Mouse (Mus musculus) MEL (cell line): ENCODE measurements at regions not wholly inside any gene's neighbourhood (a gene's known extent, or its start where the extent isn't known, plus 50 kb on each side); places are given as distances from the start of the nearest gene placed in this dataset.

Experiments
- DNase-seq: peaks from one replicate; pipeline ENCODE4 v3.0.0; 2011; ENCODE audit warnings: low read depth, low spot score
- H3K27ac ChIP-seq: 2 replicates; pipeline ENCODE4 v1.5.1; 2012; ENCODE audit warnings: low read depth, mild to moderate bottlenecking, control low read depth, low read length, moderate library complexity; ENCODE audit not compliant: control insufficient read depth
- H3K27me3 ChIP-seq, 2 experiments: fragments of 150-350 bp in 1 of 2; sonication (generic) in 1 of 2; 2 replicates each; pipeline ENCODE4 v1.6.1; 2012; ENCODE audit warnings: low read length in 2 of 2, mild to moderate bottlenecking in 2 of 2, improper control_type of control experiment in 1 of 2, moderate library complexity in 1 of 2; ENCODE audit not compliant: insufficient read depth in 2 of 2, control insufficient read depth in 1 of 2
- H3K36me3 ChIP-seq, 2 experiments: 2 replicates each; pipeline ENCODE4 v1.6.1; 2012 to 2014; ENCODE audit warnings: low read length in 2 of 2, improper control_type of control experiment in 1 of 2, inconsistent platforms in 1 of 2, mild to moderate bottlenecking in 1 of 2; ENCODE audit not compliant: insufficient read depth in 2 of 2, control insufficient read depth in 1 of 2
- H3K4me1 ChIP-seq, 2 experiments: fragments of 150-350 bp in 1 of 2; sonication (generic) in 1 of 2; 2 replicates each; pipeline ENCODE4 v1.6.1; 2012; ENCODE audit warnings: low read length in 2 of 2, improper control_type of control experiment in 1 of 2, mild to moderate bottlenecking in 1 of 2; ENCODE audit not compliant: insufficient read depth in 2 of 2, control insufficient read depth in 1 of 2
- H3K4me3 ChIP-seq, 2 experiments: fragments of 150-350 bp in 1 of 2; sonication (generic) in 1 of 2; 2 replicates each; pipeline ENCODE4 v1.5.1; 2012; ENCODE audit warnings: low read depth in 2 of 2, low read length in 2 of 2, mild to moderate bottlenecking in 2 of 2, moderate library complexity in 2 of 2, control low read depth in 1 of 2, improper control_type of control experiment in 1 of 2; ENCODE audit not compliant: control insufficient read depth in 1 of 2, insufficient read depth in 1 of 2
- H3K79me2 ChIP-seq: 2 replicates; pipeline ENCODE4 v1.6.1; 2012; ENCODE audit warnings: mild to moderate bottlenecking, low read length, moderate library complexity; ENCODE audit not compliant: control insufficient read depth, poor library complexity, insufficient read depth
- H3K9ac ChIP-seq: 2 replicates; pipeline ENCODE4 v1.6.1; 2012; ENCODE audit warnings: low read depth, mild to moderate bottlenecking, control low read depth, low read length, moderate library complexity; ENCODE audit not compliant: control insufficient read depth, poor library complexity, severe bottlenecking
- H3K9me3 ChIP-seq: fragments of 150-350 bp; sonication (generic); replicated peaks from 2 replicates; pipeline ENCODE4 v1.6.1; 2012; ENCODE audit warnings: mild to moderate bottlenecking, low read length, improper control_type of control experiment, moderate library complexity; ENCODE audit not compliant: insufficient read depth
- BHLHE40 ChIP-seq: IDR thresholded peaks from 2 replicates; pipeline ENCODE4 v1.6.1; 2012; ENCODE audit warnings: low read depth, mild to moderate bottlenecking, inconsistent platforms, low read length, improper control_type of control experiment, borderline replicate concordance
- CHD1 ChIP-seq: IDR thresholded peaks from 2 replicates; pipeline ENCODE4 v1.6.1; 2012; ENCODE audit warnings: low read depth, mild to moderate bottlenecking, inconsistent platforms, low read length, improper control_type of control experiment
- CHD2 ChIP-seq: IDR thresholded peaks from 2 replicates; pipeline ENCODE4 v1.6.1; 2011; ENCODE audit warnings: low read length, improper control_type of control experiment
- EP300 ChIP-seq, 2 experiments: IDR thresholded peaks; 2 replicates each; pipeline ENCODE4 v1.6.1; 2011; ENCODE audit warnings: improper control_type of control experiment in 2 of 2, low read length in 2 of 2, low read depth in 1 of 2, mild to moderate bottlenecking in 1 of 2
- GABPA ChIP-seq: IDR thresholded peaks from 2 replicates; pipeline ENCODE4 v1.6.1; 2012; ENCODE audit warnings: low read depth, mild to moderate bottlenecking, inconsistent platforms, low read length, improper control_type of control experiment, moderate library complexity
- HCFC1 ChIP-seq: IDR thresholded peaks from 2 replicates; pipeline ENCODE4 v1.6.1; 2012; ENCODE audit warnings: low read depth, mild to moderate bottlenecking, inconsistent platforms, low read length, improper control_type of control experiment, moderate library complexity
- MAFK ChIP-seq: IDR thresholded peaks from 2 replicates; pipeline ENCODE4 v1.6.1; 2011; ENCODE audit warnings: low read depth, mild to moderate bottlenecking, low read length, improper control_type of control experiment, borderline replicate concordance
- MEF2A ChIP-seq: IDR thresholded peaks from 2 replicates; pipeline ENCODE4 v1.6.1; 2014; ENCODE audit warnings: low read depth, mild to moderate bottlenecking, inconsistent platforms, low read length, improper control_type of control experiment; ENCODE audit not compliant: poor library complexity, insufficient replicate concordance, severe bottlenecking; ENCODE audit errors: extremely low read depth
- MXI1 ChIP-seq: IDR thresholded peaks from 2 replicates; pipeline ENCODE4 v1.6.1; 2011; ENCODE audit warnings: mild to moderate bottlenecking, low read depth, low read length, improper control_type of control experiment
- MYB ChIP-seq: IDR thresholded peaks from 2 replicates; pipeline ENCODE4 v1.6.1; 2011; ENCODE audit warnings: mild to moderate bottlenecking, low read depth, low read length, improper control_type of control experiment
- MYC ChIP-seq: IDR thresholded peaks from 2 replicates; pipeline ENCODE4 v1.6.1; 2011; ENCODE audit warnings: low read depth, mild to moderate bottlenecking, low read length, improper control_type of control experiment, moderate library complexity
- POLR2A ChIP-seq, 2 experiments: IDR thresholded peaks; 2 replicates each; pipeline ENCODE4 v1.6.1; 2011 to 2012; ENCODE audit warnings: low read length in 2 of 2, mild to moderate bottlenecking in 2 of 2, control low read depth in 1 of 2, improper control_type of control experiment in 1 of 2, low read depth in 1 of 2, moderate library complexity in 1 of 2; ENCODE audit not compliant: control insufficient read depth in 1 of 2, insufficient read depth in 1 of 2, poor library complexity in 1 of 2
- POLR2AphosphoS2 ChIP-seq: IDR thresholded peaks from 2 replicates; pipeline ENCODE4 v1.6.1; 2011; ENCODE audit warnings: low read length, improper control_type of control experiment
- RCOR1 ChIP-seq: IDR thresholded peaks from 2 replicates; pipeline ENCODE4 v1.6.1; 2012; ENCODE audit warnings: low read depth, mild to moderate bottlenecking, inconsistent platforms, low read length, improper control_type of control experiment
- TBP ChIP-seq: IDR thresholded peaks from 2 replicates; pipeline ENCODE4 v1.8.0; 2011; ENCODE audit warnings: low read depth, low read length, improper control_type of control experiment
- USF1 ChIP-seq: IDR thresholded peaks from 2 replicates; pipeline ENCODE4 v1.6.1; 2014; ENCODE audit warnings: low read depth, mild to moderate bottlenecking, inconsistent platforms, low read length, improper control_type of control experiment, moderate library complexity
- ZC3H11A ChIP-seq: IDR thresholded peaks from 2 replicates; pipeline ENCODE4 v1.6.1; 2012; ENCODE audit warnings: low read depth, mild to moderate bottlenecking, inconsistent platforms, low read length, improper control_type of control experiment
- ZKSCAN1 ChIP-seq: IDR thresholded peaks from 2 replicates; pipeline ENCODE4 v1.6.1; 2012; ENCODE audit warnings: low read depth, mild to moderate bottlenecking, inconsistent platforms, low read length, improper control_type of control experiment, moderate library complexity
- ZMIZ1 ChIP-seq: IDR thresholded peaks from 2 replicates; pipeline ENCODE4 v1.6.1; 2012; ENCODE audit warnings: low read depth, mild to moderate bottlenecking, inconsistent platforms, low read length, improper control_type of control experiment, moderate library complexity
- ZNF384 ChIP-seq: IDR thresholded peaks from 2 replicates; pipeline ENCODE4 v1.6.1; 2012; ENCODE audit warnings: low read depth, mild to moderate bottlenecking, inconsistent platforms, low read length, improper control_type of control experiment

DNA sequence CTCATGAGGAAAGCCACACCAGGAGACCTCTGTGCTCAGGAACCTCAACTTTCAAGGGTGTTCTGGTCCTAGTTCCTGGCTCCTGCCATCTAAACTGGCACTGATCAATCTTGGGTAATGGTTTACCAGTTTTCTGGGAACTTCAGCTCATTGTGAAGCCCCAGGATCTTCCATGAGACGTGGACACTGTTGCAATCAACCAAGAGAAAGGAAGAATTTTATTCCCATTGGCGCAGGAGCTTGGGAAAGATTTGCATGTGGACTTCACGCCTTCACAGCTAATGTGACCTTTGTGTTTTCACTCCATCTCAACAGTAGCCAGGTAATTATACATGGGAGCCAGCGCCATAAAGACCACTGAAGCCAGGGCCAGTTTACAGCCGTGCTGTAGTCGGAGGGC, 217.8 kb upstream of the Fam19a5 start:
- Histone ChIP-seq H3K27ac (no peak overlapping the region), H3K27me3 (no peaks in the 10 kb centered on the region), H3K4me3 (no peak overlapping the region), H3K36me3 (no peaks in the 10 kb centered on the region), H3K9me3 (no peaks in the 10 kb centered on the region), H3K9ac (no peak overlapping the region)
- TF ChIP-seq CHD2 (no peak), RCOR1 (no peak), MYC (no peak), POLR2AphosphoS2 (no peak), USF1 (no peak), ZNF384 (no peak), MEF2A (no peak), ZKSCAN1 (no peak), HCFC1 (no peak), MYB (no peak), ZMIZ1 (no peak)
- TF ChIP-seq, all 39 proteins: peak for 0
- Histone ChIP-seq H3K79me2 (no peaks in the 10 kb centered on the region), H3K4me1 (no peaks in the 10 kb centered on the region)
- no peak for DNase-seq

GRCm38 (mm10) chr15:87332441-87332840, 211.7 kb upstream of the Fam19a5 start:
- no peaks in the 10 kb centered on the region for H3K27me3 ChIP-seq
- no peaks in the 10 kb centered on the region for H3K9me3 ChIP-seq
- no peaks in the 10 kb centered on the region for H3K36me3 ChIP-seq
- H3K27ac ChIP-seq, result no peak overlapping the region
- no peak for DNase-seq
- no peak overlapping the region for H3K4me3 ChIP-seq
- TF ChIP-seq POLR2A (IDR thresholded peaks at IDR 0.05; ENCODE audit: control insufficient read depth in 1 of 2, insufficient read depth in 1 of 2, low read depth in 1 of 2, low read length in 2 of 2, poor library complexity in 1 of 2) (no peak), ZNF384 (no peak), MXI1 (no peak), MAFK (no peak), HCFC1 (no peak), BHLHE40 (no peak), POLR2AphosphoS2 (no peak), CHD1 (no peak), RCOR1 (no peak), TBP (no peak), GABPA (no peak), MEF2A (no peak), ZC3H11A (no peak), EP300 (IDR thresholded peaks at IDR 0.05; ENCODE audit: low read depth in 1 of 2, low read length in 2 of 2) (no peak)
- TF ChIP-seq, all 39 proteins: peak for 0
- Histone ChIP-seq H3K4me1 (no peaks in the 10 kb centered on the region), H3K9ac (no peak overlapping the region), H3K79me2 (no peaks in the 10 kb centered on the region)
